Mouse (Mus musculus) regulatory T cell (primary cell): ENCODE data around the gene Eif4g2.

Experiments used
- in situ Hi-C: fragments of 300-600 bp; cut with MboI, MseI; formaldehyde crosslinking; loops from one replicate; pipeline ENCODE4 v1.15.1; 2025; ENCODE audit warnings: high pct_unique_total_duplicates

The Eif4g2 gene

GRCm38 (mm10) chr7:111082822-111083732, at the start of gene Eif4g2:
TSS of gene Eif4g2 (minus strand) at chr7:111083030.
- in situ Hi-C loops, result loop anchor here (5.0 kb wide), 1 partner anchor 44 kb away; no protein-coding TSS in a partner anchor

DNA sequence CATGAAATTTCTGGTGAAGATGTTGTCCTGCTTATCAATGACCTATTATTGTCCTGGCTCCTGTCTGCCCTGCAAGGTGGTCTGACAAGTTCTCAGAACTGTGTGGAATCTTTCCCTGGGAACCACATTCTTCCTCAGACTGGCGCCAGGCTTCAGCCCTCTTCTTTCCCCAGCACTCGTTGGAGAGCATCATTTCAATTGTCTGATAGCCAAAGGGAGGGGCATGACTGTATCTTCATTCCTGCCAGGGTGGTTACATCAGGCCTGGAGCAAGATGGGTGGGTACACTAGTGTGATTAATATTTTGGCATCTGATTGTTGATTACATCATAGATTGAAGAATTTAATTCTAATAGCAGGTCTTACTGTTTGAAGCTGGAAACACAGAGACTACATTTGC, 49.8 kb upstream of the Eif4g2 start:
- in situ Hi-C loops, result no loop called here

DNA sequence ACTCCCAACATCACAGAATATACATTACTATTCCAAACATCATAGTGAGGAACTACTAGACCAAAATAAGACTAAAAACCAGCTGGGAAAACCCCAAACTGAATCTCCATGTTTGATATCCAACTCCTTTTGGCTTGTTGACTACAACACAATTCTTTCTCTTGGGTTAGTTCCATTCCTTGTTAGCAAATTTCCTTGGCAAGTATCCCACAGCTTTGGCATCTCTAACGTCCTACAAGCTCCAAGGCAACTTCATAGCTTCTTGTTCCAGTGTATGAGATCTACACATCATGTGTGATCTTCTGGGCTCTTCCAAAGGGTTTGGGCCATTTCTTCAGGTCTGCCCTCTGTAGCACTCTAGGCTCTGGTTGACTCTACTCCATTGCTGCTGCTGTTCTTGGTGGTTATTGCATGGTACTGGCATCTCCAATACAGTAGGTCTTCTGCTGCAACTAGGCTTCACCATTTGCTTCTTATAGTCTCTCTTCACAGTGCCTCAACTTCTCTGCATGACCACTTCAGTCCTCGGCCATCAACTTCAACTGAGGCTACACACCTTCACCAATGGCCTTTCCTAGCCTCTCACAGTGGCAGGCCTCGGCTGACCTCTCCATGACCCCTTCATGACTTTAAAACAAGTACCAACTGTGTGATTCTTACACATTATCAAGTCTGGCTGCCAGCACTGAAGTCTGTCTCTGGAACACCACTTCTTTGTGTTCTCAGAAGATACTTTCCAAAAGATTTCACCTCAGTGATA, 44.0 kb upstream of the Eif4g2 start:
- in situ Hi-C loops, result loop anchor here (5.0 kb wide), 1 partner anchor 45 kb away; the partner anchor contains the start of gene Eif4g2

GRCm38 (mm10) chr7:111123761-111124546, 41.1 kb upstream of the Eif4g2 start:
- in situ Hi-C loops, result no loop called here

DNA sequence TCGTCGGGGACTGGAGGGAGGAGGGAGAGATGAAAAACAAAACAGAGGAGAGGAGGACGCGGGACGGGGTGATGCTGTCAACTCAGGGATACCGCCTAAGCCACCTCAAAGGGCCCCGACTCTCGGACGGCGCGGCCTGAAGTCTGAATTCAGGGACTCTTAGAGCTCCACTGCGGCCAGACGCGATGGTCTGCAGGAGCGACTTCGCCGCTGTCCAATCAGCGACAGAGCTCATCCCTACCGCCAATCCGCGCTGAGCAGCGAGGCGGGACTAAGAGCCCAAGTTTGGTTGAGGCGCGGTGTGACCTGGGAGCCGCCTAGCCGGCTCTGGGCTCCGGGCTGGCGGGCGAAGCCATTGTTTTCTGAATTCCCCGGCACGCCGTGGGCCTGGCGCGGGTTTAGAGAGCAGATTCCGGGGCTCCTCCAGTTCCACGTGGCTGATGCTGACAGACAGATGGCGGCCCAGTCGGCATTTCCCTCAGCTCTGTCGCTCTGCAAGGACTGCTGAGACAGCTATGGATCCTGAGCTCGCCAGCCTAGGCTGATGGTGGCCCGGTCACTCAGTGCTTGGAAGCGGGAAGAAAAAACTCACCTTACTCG, 39.8 kb upstream of the Eif4g2 start:
- in situ Hi-C loops, result no loop called here

DNA sequence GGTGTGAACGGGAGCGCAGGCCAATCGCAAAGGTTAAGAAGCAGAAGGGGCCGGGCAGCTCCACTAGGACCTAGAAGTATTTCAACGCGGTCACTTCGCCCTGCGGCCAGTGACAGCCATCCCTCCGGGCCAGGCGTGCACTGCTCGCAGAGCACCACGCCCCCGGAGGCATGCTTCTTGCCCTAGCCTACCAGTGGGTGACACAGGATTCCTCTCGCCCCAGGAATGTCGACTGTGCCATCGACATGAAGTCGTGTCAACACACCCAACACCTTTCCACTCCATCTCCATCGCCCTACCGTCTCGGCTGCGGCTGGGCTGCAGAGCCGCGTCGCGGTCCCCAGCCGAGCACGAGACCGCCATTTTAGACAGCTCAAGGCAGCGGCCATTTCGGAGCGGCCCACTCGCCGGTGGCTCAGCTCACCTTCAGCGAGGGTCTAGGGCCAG, 39.3 kb upstream of the Eif4g2 start:
- in situ Hi-C loops, result no loop called here

DNA sequence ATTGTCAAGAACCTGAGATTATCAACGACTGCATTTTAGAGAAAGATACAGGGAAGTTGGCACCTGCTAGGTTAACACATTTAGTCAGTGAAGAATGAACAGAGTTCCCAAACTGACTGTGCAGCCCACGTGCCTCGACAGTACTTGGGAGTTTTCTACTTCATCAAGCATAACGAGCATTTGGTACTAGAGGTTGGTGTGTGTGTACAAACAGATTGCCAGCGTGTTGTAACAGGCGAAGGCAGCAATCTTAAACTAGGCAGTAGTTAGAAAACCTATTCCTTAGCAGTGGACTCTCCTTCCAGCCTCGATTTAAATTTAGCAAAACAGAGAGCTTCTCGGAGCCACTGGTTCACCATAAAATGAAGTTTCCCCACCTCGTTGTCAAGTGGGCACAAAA, 38.7 kb upstream of the Eif4g2 start:
- in situ Hi-C loops, result no loop called here

DNA sequence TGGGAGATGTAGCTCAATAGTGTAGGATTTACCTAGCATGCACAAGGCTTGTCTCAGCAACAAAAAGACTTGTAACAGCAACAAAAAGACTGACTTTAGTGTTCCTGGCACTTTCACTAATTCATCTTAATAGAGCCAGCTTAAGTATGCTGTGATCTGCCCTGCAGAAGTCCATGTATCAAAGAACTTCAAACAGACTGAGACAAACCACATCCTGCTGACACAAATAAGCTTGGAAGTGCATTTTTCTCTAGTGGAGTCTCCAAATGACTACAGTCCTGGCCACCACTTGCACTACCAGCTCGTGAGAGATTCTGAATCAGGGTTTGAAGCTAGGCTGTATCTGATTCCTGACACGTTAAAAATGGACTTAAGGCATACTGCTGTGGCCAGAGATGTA, 26.7 kb upstream of the Eif4g2 start:
- in situ Hi-C loops, result no loop called here

GRCm38 (mm10) chr7:111109161-111109560, 26.3 kb upstream of the Eif4g2 start:
- in situ Hi-C loops, result no loop called here

DNA sequence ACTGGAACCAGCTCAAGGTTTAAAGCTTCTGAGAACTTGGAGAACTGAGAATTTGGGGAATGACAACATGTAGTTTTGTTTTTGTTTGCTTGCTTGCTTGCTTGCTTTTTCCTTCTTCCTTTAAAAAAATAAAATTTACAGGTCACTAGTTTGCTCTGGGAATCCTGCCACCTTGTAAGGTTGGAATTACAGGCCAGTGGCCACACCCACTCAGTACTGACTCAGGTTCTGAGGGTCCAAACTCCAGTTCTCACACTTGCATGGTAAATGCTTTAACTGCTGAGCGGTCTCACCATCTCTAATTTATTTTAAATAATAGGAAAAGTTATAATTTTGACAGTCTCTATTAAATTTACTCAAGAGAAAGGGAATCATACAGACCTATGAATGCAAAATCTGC, 15.4 kb upstream of the Eif4g2 start:
- in situ Hi-C loops, result no loop called here

GRCm38 (mm10) chr7:111095169-111095568, 12.3 kb upstream of the Eif4g2 start:
- in situ Hi-C loops, result no loop called here

- in situ Hi-C loops, result no loop called here
Observed at GRCm38 (mm10) chr7:111085153-111085552, 2.3 kb upstream of the Eif4g2 start.

DNA sequence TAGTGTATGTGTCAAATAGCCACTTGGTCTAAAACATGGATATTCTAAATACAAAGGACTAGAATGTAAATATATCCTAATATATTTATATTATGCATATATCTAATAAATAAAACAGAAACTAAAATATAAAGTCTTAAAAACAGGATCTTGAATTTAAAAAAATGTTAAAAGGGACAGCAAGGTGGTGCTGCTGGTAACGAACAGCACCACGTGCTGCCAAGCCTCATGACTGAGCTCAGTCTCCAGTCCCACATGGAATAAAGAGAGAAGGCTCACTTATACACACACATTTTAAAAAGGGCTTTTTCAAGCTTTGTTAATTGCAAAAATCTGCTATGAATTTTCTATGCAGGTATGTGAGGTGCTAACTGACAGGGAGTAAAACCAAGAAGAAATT, 1.6 kb upstream of the Eif4g2 start:
- in situ Hi-C loops, result loop anchor here (5.0 kb wide), 1 partner anchor 43 kb away; no protein-coding TSS in a partner anchor

DNA sequence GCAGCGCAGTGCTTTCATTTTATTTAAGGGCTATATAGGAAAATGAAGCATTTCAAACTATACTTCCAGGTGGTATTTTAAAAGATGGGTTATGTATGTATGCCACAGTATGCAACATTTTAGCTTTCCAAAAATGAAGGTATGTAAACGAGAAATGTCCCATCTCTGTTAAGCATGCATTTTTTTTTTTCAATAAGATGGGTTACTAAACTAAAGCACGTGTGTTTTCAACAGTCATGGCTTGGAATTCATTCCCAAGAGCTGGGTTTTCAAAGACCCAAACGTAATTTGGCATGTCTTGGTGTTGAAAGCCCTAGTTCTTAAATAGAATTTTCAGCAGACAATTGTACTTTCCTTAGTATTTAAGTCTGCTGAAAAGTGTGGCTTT, 897 bp upstream of the Eif4g2 start:
- in situ Hi-C loops, result loop anchor here (5.0 kb wide), 1 partner anchor 44 kb away; no protein-coding TSS in a partner anchor

DNA sequence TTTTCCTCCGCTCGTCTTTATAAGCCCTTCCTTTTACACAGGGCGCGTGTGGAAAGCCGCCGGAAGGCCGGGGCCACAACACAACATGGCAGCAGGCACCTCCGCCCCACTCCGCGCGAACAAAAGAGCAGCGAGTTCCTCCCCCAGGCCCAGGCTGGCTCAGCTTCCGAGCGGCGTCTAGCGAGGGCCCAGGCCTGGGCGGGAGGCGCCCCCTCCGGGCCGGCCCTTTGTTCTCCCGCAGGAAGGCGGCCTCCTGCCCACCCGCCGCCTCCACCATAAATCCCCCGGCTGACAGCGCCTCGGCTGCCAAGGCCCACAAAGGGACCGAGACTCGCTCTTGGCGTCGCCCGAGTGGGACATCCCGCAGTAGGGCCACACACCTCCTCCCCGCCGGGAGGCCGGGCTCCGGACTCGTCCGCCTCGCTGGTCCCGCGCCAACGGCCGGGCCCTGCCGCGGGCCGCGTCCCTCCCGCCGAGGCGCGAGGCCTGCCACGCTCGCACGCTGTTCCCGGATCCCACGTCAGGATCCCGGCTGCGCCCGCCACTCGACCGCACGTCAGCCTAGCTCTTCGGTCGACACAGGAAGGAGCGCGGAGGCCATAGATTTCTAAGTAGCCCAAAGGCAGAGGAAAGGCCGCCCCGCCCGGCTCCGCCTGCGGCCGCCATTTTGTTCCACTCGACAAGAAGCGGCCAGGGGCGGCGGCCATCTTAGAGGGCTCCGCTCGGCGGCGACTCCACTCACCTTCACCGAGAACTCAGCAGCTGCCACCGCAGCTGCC, 598 bp downstream of the Eif4g2 start:
- in situ Hi-C loops, result loop anchor here (5.0 kb wide), 1 partner anchor 45 kb away; no protein-coding TSS in a partner anchor

DNA sequence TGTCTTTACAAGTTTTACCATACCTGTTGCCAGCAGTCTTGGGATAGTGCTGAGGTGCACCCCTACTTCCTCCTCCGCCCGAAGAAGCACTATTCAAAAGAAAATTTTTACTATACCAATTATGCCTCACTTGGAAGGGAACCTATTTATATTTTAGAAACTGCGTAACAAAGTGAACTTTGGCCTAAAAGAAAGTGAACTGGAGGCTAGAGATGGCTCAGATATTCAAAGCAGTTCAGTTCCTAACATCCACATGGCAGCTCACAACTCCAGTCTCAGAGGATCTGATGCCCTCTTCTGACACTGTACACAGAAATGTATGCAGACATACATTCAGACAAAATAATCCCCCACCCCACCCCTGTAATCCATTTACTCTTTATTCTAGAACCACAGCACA, 2.0 kb downstream of the Eif4g2 start:
- in situ Hi-C loops, result loop anchor here (5.0 kb wide), 1 partner anchor 46 kb away; no protein-coding TSS in a partner anchor

- in situ Hi-C loops, result loop anchor here (5.0 kb wide), 1 partner anchor 47 kb away; no protein-coding TSS in a partner anchor
Observed at GRCm38 (mm10) chr7:111080026-111080425, 2.8 kb downstream of the Eif4g2 start.

- in situ Hi-C loops, result no loop called here
Observed at GRCm38 (mm10) chr7:111078271-111078670, 4.6 kb downstream of the Eif4g2 start.

DNA sequence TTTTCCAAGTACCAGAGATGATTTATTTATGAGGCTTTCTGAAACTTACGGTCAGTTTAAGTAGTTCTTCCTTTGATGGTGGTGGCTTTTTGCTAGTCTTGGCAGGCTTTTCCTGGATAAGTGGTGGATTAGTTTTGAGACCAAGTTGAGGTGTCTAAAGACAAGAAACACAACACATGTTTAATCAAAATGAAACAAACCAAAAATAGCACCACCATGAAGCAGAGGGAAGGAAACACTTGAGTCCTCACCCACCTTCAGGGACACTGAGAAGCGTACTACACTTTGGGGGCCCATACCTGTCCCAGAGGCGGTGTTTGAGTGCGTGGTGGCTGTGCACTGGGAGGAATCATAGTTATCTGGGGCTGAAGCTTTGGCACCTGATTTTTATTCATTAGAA, 7.5 kb downstream of the Eif4g2 start:
- in situ Hi-C loops, result no loop called here

GRCm38 (mm10) chr7:111072410-111072809, 10.4 kb downstream of the Eif4g2 start:
- in situ Hi-C loops, result loop anchor here (5.0 kb wide), 1 partner anchor 225 kb away; no protein-coding TSS in a partner anchor
